Mouse (Mus musculus): Measurements from ENCODE around the gene Grik5.

DNA sequence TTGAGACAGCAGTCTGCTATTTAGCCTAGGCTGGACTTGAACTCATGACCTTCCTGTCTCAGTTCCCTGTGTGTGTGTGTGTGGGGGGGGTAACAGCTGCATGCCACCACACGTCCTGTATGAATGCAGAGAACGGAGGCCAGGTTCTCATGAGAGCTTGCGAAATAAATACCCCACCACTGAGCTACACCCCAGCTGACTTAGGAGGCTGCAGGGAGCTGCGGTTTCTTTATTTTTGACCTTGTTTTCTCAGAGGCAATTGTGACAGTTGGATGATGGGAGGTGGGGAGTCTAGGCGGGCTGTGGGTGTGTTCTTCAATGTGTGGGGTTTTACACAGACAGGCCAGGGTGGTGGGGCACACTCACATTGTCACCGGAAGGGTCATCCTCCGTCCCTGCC lies 71.9 kb downstream of the Grik5 start:
- TF ChIP-seq EP300 (optimal IDR thresholded peaks at IDR 0.05), result no peak
- no peak for TF ChIP-seq CTCF (IDR thresholded peaks at IDR 0.05; ENCODE audit: low read depth)
